Mouse (Mus musculus) midbrain, embryonic 12.5 days (tissue): ENCODE data around the gene Adam8. TPM values are rescaled to one million over a fixed set of nuclear protein-coding genes. Genes with fewer than 3 reads are reported as not detected.
A peak's percentile ranks its signal among the peaks of the same experiment; 100 is the strongest.

Experiments
- ATAC-seq: fragments of 200-750 bp; cut with Nextera tagmentation; 2 replicates; pipeline ENCODE4 v1.8.0; 2017; ENCODE audit warnings: low read depth, moderate TSS enrichment, moderate library complexity; ENCODE audit not compliant: low FRiP score
- H3K27ac ChIP-seq: fragments of 300-500 bp; sonication (generic); replicated peaks from 2 replicates; pipeline ENCODE4 v1.5.1; 2016; ENCODE audit warnings: mild to moderate bottlenecking
- H3K27me3 ChIP-seq: fragments of 300-500 bp; sonication (generic); 2 replicates; pipeline ENCODE4 v1.6.1; 2016; ENCODE audit warnings: mild to moderate bottlenecking
- H3K36me3 ChIP-seq: fragments of 300-500 bp; sonication (generic); 2 replicates; pipeline ENCODE4 v1.6.1; 2016
- H3K4me1 ChIP-seq: fragments of 300-500 bp; sonication (generic); 2 replicates; pipeline ENCODE4 v1.6.1; 2016
- H3K4me2 ChIP-seq: fragments of 300-500 bp; sonication (generic); replicated peaks from 2 replicates; pipeline ENCODE4 v1.6.1; 2016; ENCODE audit warnings: mild to moderate bottlenecking, moderate library complexity
- H3K4me3 ChIP-seq: fragments of 300-500 bp; sonication (generic); 2 replicates; pipeline ENCODE4 v1.5.1; 2016; ENCODE audit warnings: mild to moderate bottlenecking
- H3K9ac ChIP-seq: fragments of 300-500 bp; sonication (generic); replicated peaks from 2 replicates; pipeline ENCODE4 v1.6.1; 2016; ENCODE audit warnings: mild to moderate bottlenecking, moderate library complexity
- H3K9me3 ChIP-seq: fragments of 300-500 bp; sonication (generic); 2 replicates; pipeline ENCODE4 v1.6.1; 2016; ENCODE audit warnings: mild to moderate bottlenecking
- WGBS: fragments of 180-500 bp; shearing (Covaris S2); methylation state at CpG from one replicate; pipeline ENCODE4 v1.1.7; 2016; 5-methylcytosine and 5-hydroxymethylcytosine counted together
- polyA plus RNA-seq: library from polyadenylated mRNA; unstranded; fragments of >200 nt; fragmentation: Nextera tagmentation; extraction: Ambion mirVana; gene quantifications from 2 replicates; pipeline ENCODE4 v1.2.1, GENCODE M21; 2016

Adam8 gene
- polyA plus RNA-seq, 1 experiment from 2014 or later, result 3.9 TPM

DNA sequence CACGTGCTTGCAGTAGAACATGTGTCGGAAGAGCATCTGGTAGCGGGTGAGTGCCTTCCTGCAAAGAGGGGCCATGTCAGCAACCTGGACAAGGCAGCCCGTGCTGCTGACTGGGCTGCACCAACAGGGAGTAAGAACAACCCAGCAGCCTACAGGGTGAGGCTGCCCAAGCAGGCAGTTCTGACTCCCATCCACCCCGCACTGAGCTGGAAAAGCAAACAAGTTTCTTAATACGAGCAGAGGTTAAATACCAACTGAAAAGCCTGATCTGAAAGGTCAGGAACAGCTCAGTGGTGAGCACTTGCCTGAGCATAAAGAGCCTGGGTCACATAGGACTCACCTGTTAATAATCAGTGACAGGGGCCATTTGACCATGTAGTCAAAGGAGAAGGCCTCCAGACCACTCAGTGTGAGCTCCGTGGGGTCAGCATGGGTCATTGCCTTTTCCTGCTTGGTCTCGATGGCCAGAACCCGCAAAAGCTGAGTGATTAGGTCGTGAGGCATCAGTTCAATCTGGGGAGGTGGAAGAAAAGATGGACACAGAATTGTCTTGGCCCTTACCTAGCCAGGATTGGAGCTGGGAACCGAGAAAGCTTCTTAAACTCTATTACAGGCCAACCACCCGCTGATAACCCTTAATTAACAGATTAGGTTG, 8.9 kb upstream of the Adam8 start:
- H3K9me3 ChIP-seq, result no peaks in the 10 kb centered on the region
- peaks cover 94% of the 10 kb centered on the region for H3K36me3 ChIP-seq
- H3K27me3 ChIP-seq, result no peaks in the 10 kb centered on the region
- H3K27ac ChIP-seq, result no peak overlapping the region
- no peak overlapping the region for H3K9ac ChIP-seq
- H3K4me3 ChIP-seq, result no peak overlapping the region
- H3K4me1 ChIP-seq, result no peaks in the 10 kb centered on the region
- WGBS, result 52% methylated on average over 12 of the region's 12 CpGs
- ATAC-seq, result no peak
- no peak overlapping the region for H3K4me2 ChIP-seq

DNA sequence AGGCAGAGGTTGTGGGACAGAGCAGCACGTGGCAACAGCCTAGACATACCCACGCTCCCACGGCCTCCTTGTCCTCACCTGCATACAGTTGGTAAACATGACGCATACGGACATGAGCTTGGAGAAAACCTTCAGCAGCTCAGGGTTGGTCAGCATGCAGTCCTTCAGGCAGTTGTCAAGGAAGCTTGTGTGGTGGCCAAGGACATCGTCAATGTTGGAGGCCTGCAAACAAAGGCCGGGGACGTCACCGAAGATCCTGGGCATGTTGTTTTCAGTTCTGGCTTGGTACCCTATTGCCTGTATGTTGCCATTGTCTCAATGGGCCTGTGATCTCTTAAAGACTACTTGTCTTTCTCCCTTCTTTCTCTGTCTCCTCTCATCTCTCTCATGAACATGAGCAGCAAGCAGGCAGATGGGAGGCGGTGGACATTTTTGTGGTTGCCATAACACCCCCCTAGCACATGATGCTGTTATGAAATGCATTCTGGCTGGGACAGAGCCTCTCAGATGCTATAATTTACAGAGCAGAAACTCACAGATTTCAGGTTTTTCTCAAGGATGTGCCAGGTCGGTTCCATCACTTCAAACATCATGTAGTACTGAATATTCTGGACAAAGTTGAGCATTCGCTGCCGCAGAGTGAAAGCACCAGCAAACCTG, 6.5 kb upstream of the Adam8 start:
- peaks cover 81% of the 10 kb centered on the region for H3K36me3 ChIP-seq
- no peak overlapping the region for H3K27ac ChIP-seq
- H3K4me2 ChIP-seq, result no peak overlapping the region
- WGBS, result 95% methylated on average over 13 of the region's 13 CpGs
- H3K4me1 ChIP-seq, result no peaks in the 10 kb centered on the region
- no peaks in the 10 kb centered on the region for H3K9me3 ChIP-seq
- no peaks in the 10 kb centered on the region for H3K27me3 ChIP-seq
- H3K9ac ChIP-seq, result no peak overlapping the region
- no peak overlapping the region for H3K4me3 ChIP-seq
- ATAC-seq, result no peak

DNA sequence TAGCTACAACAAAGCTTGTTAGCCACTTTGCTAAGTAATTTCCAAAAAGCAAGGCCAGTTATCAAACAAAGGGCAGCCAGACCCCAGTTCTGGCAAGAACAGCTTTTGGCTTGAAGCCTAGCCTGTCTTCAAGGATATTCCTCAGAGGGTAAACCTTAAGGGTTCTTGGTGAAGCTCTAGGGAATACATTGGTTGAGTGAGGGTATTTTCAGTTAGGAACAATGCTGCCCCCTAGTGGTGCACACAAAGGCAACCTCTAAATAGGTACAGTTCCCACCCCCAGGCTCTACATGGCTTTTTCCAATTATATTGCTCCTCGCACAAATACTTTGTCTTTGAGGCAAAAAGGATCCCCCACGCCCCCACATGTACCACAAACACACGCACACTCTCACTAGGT, 2.3 kb upstream of the Adam8 start:
- WGBS, result 36% methylated on average over 3 of the region's 3 CpGs
- Histone ChIP-seq H3K9me3 (no peaks in the 10 kb centered on the region), H3K4me1 (no peaks in the 10 kb centered on the region), H3K4me3 (no peak overlapping the region), H3K27ac (no peak overlapping the region), H3K4me2 (no peak overlapping the region), H3K27me3 (no peaks in the 10 kb centered on the region), H3K36me3 (peaks cover 43% of the 10 kb centered on the region), H3K9ac (no peak overlapping the region)
- no peak for ATAC-seq

DNA sequence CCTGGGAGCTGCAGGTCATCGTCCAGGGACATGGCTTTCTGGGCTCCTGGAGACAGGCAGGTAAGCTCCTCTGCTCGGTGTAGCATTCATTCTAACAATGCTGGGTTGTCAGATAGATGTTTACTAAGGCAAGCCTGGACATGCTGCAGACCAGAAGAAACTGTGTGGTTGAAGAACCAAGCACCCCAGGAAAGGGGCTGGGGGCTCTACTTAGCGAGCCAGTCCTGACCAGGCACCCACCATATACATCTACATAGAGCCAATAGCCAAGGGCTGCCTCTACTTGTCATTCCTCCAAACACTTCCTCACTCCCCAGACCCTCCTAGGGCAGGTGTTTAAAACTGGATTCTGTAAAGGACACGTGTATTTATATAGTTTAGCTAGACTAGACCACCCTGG, 1.8 kb upstream of the Adam8 start:
- Histone ChIP-seq H3K36me3 (peaks cover 38% of the 10 kb centered on the region), H3K9ac (no peak overlapping the region), H3K4me3 (no peak overlapping the region), H3K9me3 (no peaks in the 10 kb centered on the region), H3K4me2 (no peak overlapping the region), H3K4me1 (no peaks in the 10 kb centered on the region), H3K27ac (no peak overlapping the region), H3K27me3 (no peaks in the 10 kb centered on the region)
- no peak for ATAC-seq
- 86% methylated on average over 4 of the region's 4 CpGs for WGBS

DNA sequence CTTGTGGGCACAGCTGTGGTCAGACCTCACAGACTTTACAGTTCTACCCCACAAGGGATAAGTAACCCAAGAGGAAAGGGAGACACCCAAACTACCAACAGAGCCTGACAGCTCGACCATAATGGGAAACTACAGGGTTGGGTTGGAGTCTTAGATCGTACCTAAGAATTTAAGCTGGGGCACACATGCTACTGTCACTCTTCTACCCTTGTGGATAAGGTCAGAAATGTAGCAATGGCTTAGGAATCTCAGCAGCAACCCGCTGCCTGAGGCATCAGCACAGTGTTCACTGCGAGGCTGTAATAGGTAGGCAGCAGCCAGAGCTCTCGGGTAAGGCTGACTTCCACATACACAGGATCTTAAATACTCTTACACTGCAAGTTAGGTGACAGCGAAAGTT, 1.2 kb upstream of the Adam8 start:
- Histone ChIP-seq H3K27ac (no peak overlapping the region), H3K4me2 (no peak overlapping the region), H3K9ac (no peak overlapping the region), H3K27me3 (no peaks in the 10 kb centered on the region), H3K4me3 (no peak overlapping the region), H3K9me3 (no peaks in the 10 kb centered on the region), H3K36me3 (peaks cover 31% of the 10 kb centered on the region), H3K4me1 (no peaks in the 10 kb centered on the region)
- WGBS, result 93% methylated on average over 6 of the region's 6 CpGs
- no peak for ATAC-seq

DNA sequence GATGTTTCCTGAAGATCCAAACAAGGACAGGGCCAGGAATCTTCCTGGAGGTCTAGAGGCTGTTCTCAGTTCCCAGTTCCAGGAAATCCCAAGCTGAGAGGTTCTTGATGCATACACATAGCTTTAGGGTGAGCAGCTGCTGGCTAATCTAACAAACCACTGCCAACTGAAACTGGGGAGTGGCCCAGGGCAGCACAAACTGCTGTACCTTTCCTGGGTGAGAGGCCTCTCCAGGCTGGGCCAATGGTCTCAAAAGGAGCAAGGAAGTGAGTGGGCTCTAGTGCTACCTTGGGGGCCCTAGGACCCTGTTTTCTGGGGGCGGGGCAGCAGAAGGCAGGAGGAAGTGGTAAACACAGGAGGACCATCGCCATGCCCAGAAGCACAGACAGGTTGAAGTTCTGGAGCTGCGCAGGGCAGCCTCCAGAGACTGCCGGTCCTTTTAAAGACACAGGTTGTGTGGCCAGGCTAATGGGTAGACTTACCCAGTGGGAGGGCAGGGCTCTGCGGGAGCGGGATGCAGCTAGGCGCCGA, 1.4 kb downstream of the Adam8 start:
- H3K36me3 ChIP-seq, result peaks cover 5% of the 10 kb centered on the region; the same call in 1 of the 2 replicates
- no peaks in the 10 kb centered on the region for H3K27me3 ChIP-seq
- H3K9me3 ChIP-seq, result no peaks in the 10 kb centered on the region
- 80% methylated on average over 8 of the region's 8 CpGs for WGBS
- no peak for ATAC-seq
- no peak overlapping the region for H3K27ac ChIP-seq
- no peak overlapping the region for H3K9ac ChIP-seq
- no peak overlapping the region for H3K4me3 ChIP-seq
- H3K4me1 ChIP-seq, result no peaks in the 10 kb centered on the region
- no peak overlapping the region for H3K4me2 ChIP-seq

DNA sequence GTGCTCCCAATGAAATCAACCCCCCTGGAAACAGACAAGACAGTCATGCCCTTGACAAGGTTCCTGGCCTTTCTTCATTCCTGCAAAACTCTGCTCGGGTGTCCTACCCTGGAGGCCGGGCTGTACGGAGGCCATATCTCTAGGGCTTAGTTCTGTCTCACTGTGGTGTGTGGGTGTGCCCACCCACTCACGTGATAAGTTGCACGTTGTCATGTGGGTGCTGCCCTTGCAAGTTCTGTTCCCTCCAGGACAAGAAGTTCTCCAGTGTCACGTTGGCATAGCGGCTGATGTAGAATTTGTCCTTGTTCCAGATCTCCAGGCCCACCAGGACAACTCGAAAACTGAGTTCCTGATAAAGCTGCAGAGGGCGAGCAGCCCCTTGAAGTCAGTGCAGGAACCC, 4.1 kb downstream of the Adam8 start:
- Histone ChIP-seq H3K9ac (no peak overlapping the region), H3K9me3 (no peaks in the 10 kb centered on the region), H3K36me3 (no peaks in the 10 kb centered on the region), H3K4me1 (no peaks in the 10 kb centered on the region), H3K4me2 (no peak overlapping the region), H3K4me3 (no peak overlapping the region), H3K27ac (no peak overlapping the region), H3K27me3 (no peaks in the 10 kb centered on the region)
- WGBS, result 90% methylated on average over 9 of the region's 9 CpGs
- ATAC-seq, result no peak

DNA sequence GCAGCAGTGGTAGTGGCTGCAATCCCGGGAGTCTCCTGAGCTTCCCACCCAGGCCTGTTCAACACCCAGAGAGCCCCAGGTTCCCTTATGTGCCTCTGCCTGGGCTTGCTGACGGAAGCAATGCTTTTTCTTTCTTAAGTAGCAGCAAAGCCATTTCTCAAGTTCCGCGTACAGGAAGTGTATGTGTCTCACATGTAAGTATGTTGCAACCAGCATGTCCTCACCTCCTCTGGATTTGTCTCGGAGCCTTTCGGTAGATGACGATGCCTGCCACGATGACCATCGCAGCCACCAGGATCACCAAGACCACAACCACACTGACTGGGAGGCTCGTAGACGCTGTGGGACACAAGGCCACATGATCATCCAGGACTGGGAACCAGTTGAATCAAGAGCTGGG, 7.9 kb downstream of the Adam8 start:
- Histone ChIP-seq H3K9me3 (no peaks in the 10 kb centered on the region), H3K9ac (no peak overlapping the region), H3K4me3 (no peak overlapping the region), H3K27ac (no peak overlapping the region), H3K4me2 (no peak overlapping the region), H3K36me3 (no peaks in the 10 kb centered on the region), H3K27me3 (peaks cover 8% of the 10 kb centered on the region), H3K4me1 (no peaks in the 10 kb centered on the region)
- WGBS, result 89% methylated on average over 11 of the region's 11 CpGs
- ATAC-seq, result no peak

DNA sequence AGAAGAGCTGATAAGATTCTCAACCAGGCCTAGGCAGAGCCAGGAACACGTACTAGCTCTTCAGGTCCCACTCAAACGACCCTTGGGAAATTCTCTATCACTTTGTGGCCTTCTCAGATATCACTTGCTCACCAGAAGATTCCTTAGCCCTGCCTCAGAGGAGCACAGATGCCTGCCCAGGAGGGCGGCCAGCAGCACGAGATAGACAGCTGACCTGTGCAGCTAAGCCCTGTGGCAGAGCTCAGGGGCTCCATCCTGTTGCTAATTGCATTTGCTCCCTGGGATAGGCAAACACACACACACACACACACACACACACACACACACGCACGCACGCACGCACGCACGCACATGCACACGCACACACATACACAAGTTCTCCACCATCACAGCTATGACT, 10.3 kb downstream of the Adam8 start:
- WGBS, result 91% methylated on average over 11 of the region's 11 CpGs
- Histone ChIP-seq H3K9me3 (no peaks in the 10 kb centered on the region), H3K4me1 (peaks cover 13% of the 10 kb centered on the region), H3K36me3 (no peaks in the 10 kb centered on the region), H3K9ac (no peak overlapping the region), H3K4me3 (no peak overlapping the region), H3K27ac (no peak overlapping the region), H3K27me3 (peaks cover 20% of the 10 kb centered on the region), H3K4me2 (no peak overlapping the region)
- no peak for ATAC-seq

DNA sequence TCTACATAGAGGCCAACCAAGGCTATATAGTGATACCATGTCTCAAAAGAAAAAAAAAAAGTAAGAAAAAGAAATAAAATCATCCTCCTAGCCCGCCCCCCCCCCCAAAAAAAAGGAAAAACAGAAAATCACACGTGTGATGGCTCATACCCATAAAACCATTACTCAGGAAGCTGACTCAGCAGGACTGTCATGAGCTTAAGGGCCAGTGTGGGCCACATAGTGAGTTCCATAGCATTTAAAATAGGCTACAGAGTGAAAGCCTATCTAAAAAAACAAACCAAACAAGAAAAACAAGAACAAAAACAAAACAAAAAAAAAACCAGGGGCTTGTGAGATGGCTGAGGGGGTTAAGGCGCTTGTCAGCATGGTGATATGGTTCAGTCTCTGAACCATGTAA, 11.6 kb downstream of the Adam8 start:
- no peak for ATAC-seq
- H3K4me2 ChIP-seq, result no peak overlapping the region
- H3K27ac ChIP-seq, result no peak overlapping the region
- no peak overlapping the region for H3K9ac ChIP-seq
- no peak overlapping the region for H3K4me3 ChIP-seq
- no peaks in the 10 kb centered on the region for H3K36me3 ChIP-seq
- H3K9me3 ChIP-seq, result no peaks in the 10 kb centered on the region
- 65% methylated on average over 3 of the region's 3 CpGs for WGBS
- peaks cover 28% of the 10 kb centered on the region for H3K27me3 ChIP-seq
- H3K4me1 ChIP-seq, result peaks cover 13% of the 10 kb centered on the region

DNA sequence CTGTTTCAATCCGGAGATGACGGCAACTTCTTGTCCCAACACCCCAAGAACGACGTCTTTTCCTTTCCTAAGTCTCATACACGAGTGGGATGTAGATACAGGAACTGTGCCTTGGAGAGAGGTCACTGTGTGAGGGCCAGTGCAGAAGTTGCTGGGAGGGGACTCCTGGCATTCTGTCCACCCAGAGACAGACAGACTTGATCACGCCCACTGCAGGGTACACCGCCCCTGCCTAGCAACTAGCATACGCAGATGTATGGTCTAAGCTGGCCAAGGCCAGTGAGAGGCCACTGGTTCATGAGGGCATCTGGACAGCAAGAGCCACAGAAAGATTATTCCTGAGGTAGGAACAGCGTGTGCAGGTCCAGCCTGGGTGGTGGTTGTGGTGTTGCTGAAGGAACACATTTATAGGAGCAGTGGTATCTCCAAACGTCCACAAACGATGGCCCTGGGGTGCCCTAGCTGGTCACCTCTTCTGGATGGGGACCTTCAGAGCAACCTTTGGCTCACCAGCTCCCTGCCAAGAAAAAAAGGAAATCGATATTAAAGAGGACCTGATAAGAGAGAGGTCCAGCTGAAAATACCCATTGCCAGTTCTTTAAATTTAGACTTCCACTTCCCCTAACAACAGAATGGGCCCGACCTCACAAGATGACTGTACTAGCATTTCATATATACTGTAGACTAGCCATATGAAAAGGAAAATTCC, 13.2 kb downstream of the Adam8 start:
- Histone ChIP-seq H3K36me3 (no peaks in the 10 kb centered on the region), H3K4me3 (peak overlapping the region; percentile 51), H3K4me2 (peak overlapping the region; percentile 75), H3K27ac (no peak overlapping the region), H3K27me3 (peaks cover 30% of the 10 kb centered on the region), H3K9me3 (no peaks in the 10 kb centered on the region), H3K4me1 (peaks cover 13% of the 10 kb centered on the region), H3K9ac (peak overlapping the region; percentile 66; the same call in 1 of the 2 replicates)
- 45% methylated on average over 13 of the region's 13 CpGs for WGBS
- ATAC-seq, result peak; percentile 72

DNA sequence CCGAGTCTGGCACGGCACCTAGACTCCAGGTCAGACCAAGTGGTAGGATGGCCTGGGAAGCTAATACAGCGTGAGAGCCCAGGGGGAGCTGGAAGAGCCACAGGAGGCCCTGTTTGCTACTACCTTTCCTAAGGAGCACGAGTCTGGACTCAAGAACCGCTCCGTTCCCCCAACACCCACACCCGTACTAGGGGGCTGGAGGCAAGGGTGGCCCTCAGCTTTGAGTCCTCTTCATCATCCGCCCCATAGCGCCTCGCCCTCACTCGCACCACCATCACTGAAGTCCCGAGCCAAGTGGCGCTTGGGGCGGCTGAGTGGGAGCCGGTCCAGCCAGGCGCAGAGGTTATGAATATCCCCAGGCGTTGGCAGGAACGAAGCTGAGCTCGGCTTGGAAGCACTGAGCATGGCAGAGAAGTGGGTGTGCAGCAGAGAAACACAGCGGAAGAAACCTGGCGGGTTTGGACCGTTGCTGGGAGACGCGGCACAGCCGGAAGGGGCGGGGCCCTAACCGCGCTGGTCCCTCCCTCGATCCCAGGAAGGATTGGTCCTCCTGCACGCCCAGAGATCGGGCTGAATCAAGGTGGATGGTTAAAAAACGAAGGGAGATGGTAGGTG, 14.0 kb downstream of the Adam8 start, which contains the start of gene 6430531B16Rik:
TSS of gene 6430531B16Rik (minus strand) at position 478 of the 615 bp plus-strand sequence.
- Histone ChIP-seq H3K36me3 (no peaks in the 10 kb centered on the region), H3K4me2 (peak within 1 kb of the TSS; percentile 75), H3K4me3 (peak within 1 kb of the TSS; percentile 51), H3K27me3 (peaks cover 33% of the 10 kb centered on the region), H3K9ac (peak within 1 kb of the TSS; percentile 66), H3K27ac (no peak within 1 kb of the TSS), H3K9me3 (no peaks in the 10 kb centered on the region), H3K4me1 (peaks cover 13% of the 10 kb centered on the region)
- ATAC-seq, result peak; percentile 95
- 5% methylated on average over 32 of the region's 32 CpGs for WGBS
